Mouse (Mus musculus): ENCODE data around the gene Man2b1. TPM values are rescaled to one million over a fixed set of nuclear protein-coding genes. Genes with fewer than 3 reads are reported as not detected.
A peak's percentile ranks its signal among the peaks of the same experiment; 100 is the strongest.
"Not testable (repeated sequence)": the region's sequence is repeated elsewhere in the genome, so short reads cannot be mapped to it uniquely, and the experiment has no call there.

Gene Man2b1
- polyA plus RNA-seq, 1 experiment = 49.2 TPM

GRCm38 (mm10) chr8:85096850-85097249 is 13.8 kb downstream of the Man2b1 start:
- H3K4me3 ChIP-seq (ENCODE audit: insufficient read depth, low read length) = no peak overlapping the region
- TF ChIP-seq CTCF (IDR thresholded peaks at IDR 0.05; ENCODE audit: extremely low read depth, insufficient read depth, low read length) (no peak), POLR2A (IDR thresholded peaks at IDR 0.05; ENCODE audit: extremely low read depth, insufficient read depth, low read length) (no peak)
- H3K27ac ChIP-seq (ENCODE audit: insufficient read depth, low read length) = no peak overlapping the region
- no peaks in the 10 kb centered on the region for H3K4me1 ChIP-seq (ENCODE audit: control insufficient read depth, insufficient read depth, low read length)

GRCm38 (mm10) chr8:85100076-85100665 is 17.1 kb downstream of the Man2b1 start:
- no peak overlapping the region for H3K27ac ChIP-seq (ENCODE audit: insufficient read depth, low read length)
- H3K4me3 ChIP-seq (ENCODE audit: insufficient read depth, low read length) = no peak overlapping the region
- TF ChIP-seq POLR2A (IDR thresholded peaks at IDR 0.05; ENCODE audit: extremely low read depth, insufficient read depth, low read length) (no peak), CTCF (IDR thresholded peaks at IDR 0.05; ENCODE audit: extremely low read depth, insufficient read depth, low read length) (no peak)
- H3K4me1 ChIP-seq (ENCODE audit: control insufficient read depth, insufficient read depth, low read length) = no peaks in the 10 kb centered on the region

GRCm38 (mm10) chr8:85113241-85113640 is 30.2 kb downstream of the Man2b1 start:
- Histone ChIP-seq H3K4me1 (ENCODE audit: control insufficient read depth, insufficient read depth, low read length) (no peaks in the 10 kb centered on the region), H3K4me3 (ENCODE audit: insufficient read depth, low read length) (no peak overlapping the region), H3K27ac (ENCODE audit: insufficient read depth, low read length) (no peak overlapping the region)
- TF ChIP-seq POLR2A (IDR thresholded peaks at IDR 0.05; ENCODE audit: extremely low read depth, insufficient read depth, low read length) (no peak), CTCF (IDR thresholded peaks at IDR 0.05; ENCODE audit: extremely low read depth, insufficient read depth, low read length) (no peak)

- TF ChIP-seq POLR2A (IDR thresholded peaks at IDR 0.05; ENCODE audit: extremely low read depth, insufficient read depth, low read length) (no peak), CTCF (IDR thresholded peaks at IDR 0.05; ENCODE audit: extremely low read depth, insufficient read depth, low read length) (no peak)
- Histone ChIP-seq H3K4me1 (ENCODE audit: control insufficient read depth, insufficient read depth, low read length) (no peaks in the 10 kb centered on the region), H3K4me3 (ENCODE audit: insufficient read depth, low read length) (no peak overlapping the region), H3K27ac (ENCODE audit: insufficient read depth, low read length) (no peak overlapping the region)
Observed at GRCm38 (mm10) chr8:85115501-85115900, 32.4 kb downstream of the Man2b1 start.

GRCm38 (mm10) chr8:85116984-85117383 is 33.9 kb downstream of the Man2b1 start:
- no peak overlapping the region for H3K4me3 ChIP-seq (ENCODE audit: insufficient read depth, low read length)
- H3K4me1 ChIP-seq (ENCODE audit: control insufficient read depth, insufficient read depth, low read length) = no peaks in the 10 kb centered on the region
- TF ChIP-seq CTCF (IDR thresholded peaks at IDR 0.05; ENCODE audit: extremely low read depth, insufficient read depth, low read length) (no peak), POLR2A (IDR thresholded peaks at IDR 0.05; ENCODE audit: extremely low read depth, insufficient read depth, low read length) (no peak)
- H3K27ac ChIP-seq (ENCODE audit: insufficient read depth, low read length) = no peak overlapping the region

- TF ChIP-seq CTCF (IDR thresholded peaks at IDR 0.05; ENCODE audit: extremely low read depth, insufficient read depth, low read length) = peak; percentile 19; the same call in 1 of the 2 replicates
- peak; percentile 68 for TF ChIP-seq POLR2A (IDR thresholded peaks at IDR 0.05; ENCODE audit: extremely low read depth, insufficient read depth, low read length)
- peak overlapping the region; percentile 59 for H3K4me3 ChIP-seq (ENCODE audit: insufficient read depth, low read length)
- no peak overlapping the region for H3K27ac ChIP-seq (ENCODE audit: insufficient read depth, low read length)
- H3K4me1 ChIP-seq (ENCODE audit: control insufficient read depth, insufficient read depth, low read length) = no peaks in the 10 kb centered on the region
Observed at GRCm38 (mm10) chr8:85119052-85119981, 36.2 kb downstream of the Man2b1 start.

GRCm38 (mm10) chr8:85120251-85120650 is 37.2 kb downstream of the Man2b1 start:
- H3K27ac ChIP-seq (ENCODE audit: insufficient read depth, low read length); H3K4me1 ChIP-seq (ENCODE audit: control insufficient read depth, insufficient read depth, low read length): not testable (repeated sequence)
- peak overlapping the region; percentile 59; the same call in 1 of the 2 replicates for H3K4me3 ChIP-seq (ENCODE audit: insufficient read depth, low read length)

GRCm38 (mm10) chr8:85122995-85123394 is 39.9 kb downstream of the Man2b1 start, which contains the start of gene Zfp791:
Zfp791 (minus strand) TSS chr8:85123095.
- Histone ChIP-seq H3K4me1 (ENCODE audit: control insufficient read depth, insufficient read depth, low read length) (no peaks in the 10 kb centered on the region), H3K4me3 (ENCODE audit: insufficient read depth, low read length) (no peak within 1 kb of the TSS), H3K27ac (ENCODE audit: insufficient read depth, low read length) (no peak within 1 kb of the TSS)
- TF ChIP-seq CTCF (IDR thresholded peaks at IDR 0.05; ENCODE audit: extremely low read depth, insufficient read depth, low read length) (no peak), POLR2A (IDR thresholded peaks at IDR 0.05; ENCODE audit: extremely low read depth, insufficient read depth, low read length) (no peak)

GRCm38 (mm10) chr8:85123691-85124090 is 40.6 kb downstream of the Man2b1 start:
- Histone ChIP-seq H3K4me3 (ENCODE audit: insufficient read depth, low read length) (no peak overlapping the region), H3K4me1 (ENCODE audit: control insufficient read depth, insufficient read depth, low read length) (no peaks in the 10 kb centered on the region), H3K27ac (ENCODE audit: insufficient read depth, low read length) (no peak overlapping the region)
- no peak for TF ChIP-seq POLR2A (IDR thresholded peaks at IDR 0.05; ENCODE audit: extremely low read depth, insufficient read depth, low read length)
- no peak for TF ChIP-seq CTCF (IDR thresholded peaks at IDR 0.05; ENCODE audit: extremely low read depth, insufficient read depth, low read length)

GRCm38 (mm10) chr8:85132335-85132734 is 49.3 kb downstream of the Man2b1 start:
- TF ChIP-seq CTCF (IDR thresholded peaks at IDR 0.05; ENCODE audit: extremely low read depth, insufficient read depth, low read length) = no peak
- no peak for TF ChIP-seq POLR2A (IDR thresholded peaks at IDR 0.05; ENCODE audit: extremely low read depth, insufficient read depth, low read length)
- Histone ChIP-seq H3K4me1 (ENCODE audit: control insufficient read depth, insufficient read depth, low read length) (no peaks in the 10 kb centered on the region), H3K27ac (ENCODE audit: insufficient read depth, low read length) (no peak overlapping the region), H3K4me3 (ENCODE audit: insufficient read depth, low read length) (no peak overlapping the region)

GRCm38 (mm10) chr8:85135690-85136089 is 52.6 kb downstream of the Man2b1 start:
- not testable (repeated sequence) for H3K27ac ChIP-seq (ENCODE audit: insufficient read depth, low read length); H3K4me3 ChIP-seq (ENCODE audit: insufficient read depth, low read length); H3K4me1 ChIP-seq (ENCODE audit: control insufficient read depth, insufficient read depth, low read length)
